Mouse (Mus musculus) frontal cortex, adult 2 months (tissue): ENCODE data around the gene Zbtb8os. TPM values are rescaled to one million over a fixed set of nuclear protein-coding genes. Genes with fewer than 3 reads are reported as not detected.

Experiments used
- polyA plus RNA-seq: library from polyadenylated mRNA; depleted of rRNA; stranded (reverse); fragments of >200 nt; gene quantifications from 2 replicates; pipeline ENCODE4 v1.2.3, GENCODE M21; 2012; rRNA removed

The Zbtb8os gene
- polyA plus RNA-seq, 1 experiment: 31.1 TPM

Other genes starting within 250 kb of the Zbtb8os start
- 0.32 TPM in 1 of 2 replicates, not detected in the other for gene Tmem54, start 230.1 kb upstream of the Zbtb8os start, polyA plus RNA-seq
- gene Hpca, start 213.7 kb upstream of the Zbtb8os start, polyA plus RNA-seq: 560 and 728 TPM in 2 replicates
- 82.9 and 90.1 TPM in 2 replicates for gene Fndc5, start 198.7 kb upstream of the Zbtb8os start, polyA plus RNA-seq
- gene S100pbp, start 146.0 kb upstream of the Zbtb8os start, polyA plus RNA-seq: 28.0 and 31.5 TPM in 2 replicates
- 72.0 and 72.5 TPM in 2 replicates for gene Yars, start 145.9 kb upstream of the Zbtb8os start, polyA plus RNA-seq
- gene C77080, start 74.3 kb upstream of the Zbtb8os start, polyA plus RNA-seq: 7.5 and 9.2 TPM in 2 replicates
- 1.3 TPM in 2 replicates for gene Sync, start 48.1 kb upstream of the Zbtb8os start, polyA plus RNA-seq
- 59.1 and 61.4 TPM in 2 replicates for gene Rbbp4, start 325 bp upstream of the Zbtb8os start, polyA plus RNA-seq
- 8.5 and 9.2 TPM in 2 replicates for gene Zbtb8a, start 42.4 kb downstream of the Zbtb8os start, polyA plus RNA-seq
- gene Zbtb8b, start 105.2 kb downstream of the Zbtb8os start, polyA plus RNA-seq: 2.0 and 2.6 TPM in 2 replicates
- gene Bsdc1, start 125.9 kb downstream of the Zbtb8os start, polyA plus RNA-seq: 36.5 and 37.9 TPM in 2 replicates
- gene Tssk3, start 155.3 kb downstream of the Zbtb8os start, polyA plus RNA-seq: 0.11 and 0.26 TPM in 2 replicates
- 1.2 and 1.6 TPM in 2 replicates for gene Fam229a, start 155.5 kb downstream of the Zbtb8os start, polyA plus RNA-seq
- gene Marcksl1, start 177.9 kb downstream of the Zbtb8os start, polyA plus RNA-seq: 233 TPM in 2 replicates
- gene Hdac1, start 207.0 kb downstream of the Zbtb8os start, polyA plus RNA-seq: 61.8 and 70.6 TPM in 2 replicates
- gene Lck, start 237.9 kb downstream of the Zbtb8os start, polyA plus RNA-seq: 3.4 and 3.9 TPM in 2 replicates
- gene Fam167b, start 242.9 kb downstream of the Zbtb8os start, polyA plus RNA-seq: 0.84 and 1.4 TPM in 2 replicates